Mouse (Mus musculus) liver, adult 2 months (tissue): Measurements from ENCODE around the gene Etv4.

ENCODE experiments used
- CTCF ChIP-seq: fragments of 200-500 bp; IDR thresholded peaks from 2 replicates; pipeline ENCODE4 v1.5.1; 2011; ENCODE audit warnings: low read depth, low read length, control low read depth
- POLR2A ChIP-seq: fragments of 200-500 bp; IDR thresholded peaks from 2 replicates; pipeline ENCODE4 v1.6.1; 2011; ENCODE audit warnings: low read length, control low read depth; ENCODE audit not compliant: insufficient read depth; ENCODE audit errors: extremely low read depth

DNA sequence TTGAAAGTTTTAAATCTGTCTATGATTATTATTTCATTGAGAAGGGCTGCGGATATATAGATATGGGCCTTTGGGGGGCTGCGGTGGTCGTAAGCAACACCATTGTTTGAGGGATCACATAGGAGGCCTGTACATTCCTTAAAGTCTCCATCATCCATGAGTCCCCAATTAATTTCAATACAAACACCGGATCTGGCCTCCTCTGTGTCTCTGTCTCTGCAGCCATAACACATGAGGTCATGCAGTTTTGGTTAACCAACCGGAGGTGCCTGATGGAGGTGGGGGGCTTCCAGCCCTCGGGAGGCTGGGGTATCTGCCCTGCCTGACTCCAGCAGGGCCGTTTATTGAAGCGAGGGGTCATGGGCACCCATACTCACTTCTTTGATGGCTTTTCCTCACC is 45.4 kb upstream of the Etv4 start:
- no peak for TF ChIP-seq POLR2A
- no peak for TF ChIP-seq CTCF
